Comparison of ENCODE assay signal across 8 mouse cellular contexts in genomic region chr15:86212193-86212592, GRCm38 (mm10). TPM values are rescaled to one million over a fixed set of nuclear protein-coding genes. Genes with fewer than 3 reads are reported as not detected.
DNase-seq lines count a peak whose midpoint lies in the region; ATAC-seq and TF ChIP-seq lines count a peak whose summit lies in the region.
"Not testable (repeated sequence)": the region's sequence is repeated elsewhere in the genome, so short reads cannot be mapped to it uniquely, and the experiment has no call there.

No protein-coding gene starts in this region.

- H3K27me3 ChIP-seq in G1E (ENCODE audit: insufficient read depth, low read length); cerebellum, adult 2 months (ENCODE audit: control insufficient read depth, insufficient read depth, low read length); liver, embryonic 12.5 days (replicated peaks); liver, embryonic 15.5 days; megakaryocyte, embryonic 14.5 days (replicated peaks); myocyte (ENCODE audit: control insufficient read depth, insufficient read depth, insufficient read length): not testable (repeated sequence)

- peak overlapping the region; percentile 8; the same call in 1 of the 2 replicates for H3K4me3 ChIP-seq in G1E (ENCODE audit: low read depth, low read length)
- H3K4me3 ChIP-seq in cerebellum, adult 2 months (replicated peaks; ENCODE audit: insufficient read depth, low read depth, low read length), result peak overlapping the region; percentile 15
- H3K4me3 ChIP-seq in liver, embryonic 12.5 days; myocyte: not testable (repeated sequence)
- 0 out of 2 replicates have a peak overlapping the region, but pooled peaks have one; percentile 4 for H3K4me3 ChIP-seq in liver, embryonic 15.5 days (replicated peaks)
- H3K4me3 ChIP-seq in megakaryocyte, embryonic 14.5 days (replicated peaks), result peak overlapping the region; percentile 90

- not testable (repeated sequence) for H3K27ac ChIP-seq in cerebellum, adult 2 months (ENCODE audit: insufficient read depth, low read length); liver, embryonic 12.5 days; liver, embryonic 15.5 days (replicated peaks)

- H3K4me1 ChIP-seq in G1E (ENCODE audit: insufficient read depth, low read depth, low read length), result peaks cover 32% of the 10 kb centered on the region
- peaks cover 12% of the 10 kb centered on the region; the same call in 1 of the 2 replicates for H3K4me1 ChIP-seq in cerebellum, adult 2 months (ENCODE audit: control insufficient read depth, insufficient read depth, low read length)
- H3K4me1 ChIP-seq in liver, embryonic 12.5 days, result peaks cover 31% of the 10 kb centered on the region
- peaks cover 34% of the 10 kb centered on the region for H3K4me1 ChIP-seq in liver, embryonic 15.5 days (replicated peaks)
- H3K4me1 ChIP-seq in megakaryocyte, embryonic 14.5 days, result peaks cover 67% of the 10 kb centered on the region

- not testable (repeated sequence) for TF ChIP-seq POLR2A in cerebellum, adult 2 months (IDR thresholded peaks at IDR 0.05; ENCODE audit: borderline replicate concordance, insufficient read depth, low read length); myocyte (IDR thresholded peaks at IDR 0.05; ENCODE audit: insufficient read length, low read depth)

- DNase-seq in G1E (ENCODE audit: low spot score); cerebellum, adult 2 months: not testable (repeated sequence)
- DNase-seq in layer of hippocampus, adult 9-11 months, result peak; percentile 75

- H3K9ac ChIP-seq in liver, embryonic 12.5 days; liver, embryonic 15.5 days: not testable (repeated sequence)

- WGBS in cerebellum, adult 2 months, result 83% methylated on average over 5 of the region's 5 CpGs
- WGBS in liver, embryonic 12.5 days (ENCODE audit: insufficient replicate concordance), result 72% methylated on average over 5 of the region's 5 CpGs
- 55% methylated on average over 5 of the region's 5 CpGs for WGBS in liver, embryonic 15.5 days (ENCODE audit: insufficient replicate concordance)

- not testable (repeated sequence) for ATAC-seq in G1E (ENCODE audit: extremely low read depth, insufficient number of reproducible peaks, low FRiP score, poor library complexity, severe bottlenecking); liver, embryonic 12.5 days; liver, embryonic 15.5 days (ENCODE audit: insufficient read depth)
- peak; percentile 55 for ATAC-seq in granulocyte monocyte progenitor cell, adult 5-6 weeks (replicated peaks; ENCODE audit: poor library complexity, severe bottlenecking)

- peaks cover 46% of the 10 kb centered on the region for H3K36me3 ChIP-seq in G1E (replicated peaks)
- peaks cover 15% of the 10 kb centered on the region; the same call in 1 of the 2 replicates for H3K36me3 ChIP-seq in liver, embryonic 12.5 days
- not testable (repeated sequence) for H3K36me3 ChIP-seq in liver, embryonic 15.5 days (replicated peaks); myocyte (ENCODE audit: control insufficient read depth, insufficient read depth)
- H3K36me3 ChIP-seq in megakaryocyte, embryonic 14.5 days (replicated peaks; ENCODE audit: low read length), result peaks cover 47% of the 10 kb centered on the region

- not testable (repeated sequence) for H3K9me3 ChIP-seq in G1E (replicated peaks); liver, embryonic 12.5 days (replicated peaks); liver, embryonic 15.5 days (replicated peaks); megakaryocyte, embryonic 14.5 days

- H3K4me2 ChIP-seq in liver, embryonic 12.5 days, result peak overlapping the region; percentile 97
- H3K4me2 ChIP-seq in liver, embryonic 15.5 days, result peak overlapping the region; percentile 23
- peak overlapping the region; percentile 3 for H3K4me2 ChIP-seq in myocyte (ENCODE audit: low read depth)

- TF ChIP-seq CTCF in G1E (IDR thresholded peaks at IDR 0.05; ENCODE audit: low read depth, low read length); cerebellum, adult 2 months (IDR thresholded peaks at IDR 0.05; ENCODE audit: borderline replicate concordance, insufficient read depth, low read depth, low read length): not testable (repeated sequence)

- H3K79me2 ChIP-seq in myocyte (ENCODE audit: control insufficient read depth, insufficient read depth), result peaks cover 26% of the 10 kb centered on the region

- H3ac ChIP-seq in myocyte (ENCODE audit: control insufficient read depth, insufficient read length), result not testable (repeated sequence)

RNA-seq across cellular contexts. Expression of gene Tbc1d22a, which starts 2.1 kb away (rescaled TPM):
- total RNA-seq in G1E (2014; fragmentation: Nextera tagmentation) (7.4 and 11.9 TPM in 2 replicates), G1E (2017) (13.6 and 16.0 TPM in 2 replicates)
- polyA plus RNA-seq in G1E (2012) (8.8 and 11.5 TPM in 2 replicates), myocyte (2012; fragmentation: generic; extraction: Trizol) (30.5 TPM)
- polyA plus RNA-seq in cerebellum, adult 2 months (2012; rRNA removed), result 23.0 and 23.3 TPM in 2 replicates
- 18.6 and 18.8 TPM in 2 replicates for total RNA-seq in granulocyte monocyte progenitor cell, adult 5-6 weeks (2014; fragmentation: Nextera tagmentation)
- 26.5 and 46.7 TPM in 2 replicates for total RNA-seq in granulocyte monocyte progenitor cell, adult 5-6 weeks (2017)
- 8.8 and 9.2 TPM in 2 replicates for polyA plus RNA-seq in liver, embryonic 12.5 days (2016; fragmentation: Nextera tagmentation; extraction: Ambion mirVana)
- 6.6 and 8.3 TPM in 2 replicates for polyA plus RNA-seq in liver, embryonic 15.5 days (2015; fragmentation: Nextera tagmentation; extraction: Ambion mirVana)
- polyA plus RNA-seq in megakaryocyte, embryonic 14.5 days (2012; ENCODE audit: insufficient read depth, low replicate concordance), result 14.3 and 16.7 TPM in 2 replicates

RNA-seq across cellular contexts. Expression of gene Cerk, which starts 26.3 kb away (rescaled TPM):
- total RNA-seq in G1E (2014; fragmentation: Nextera tagmentation) (0.19 TPM in 1 of 2 replicates, not detected in the other), G1E (2017) (0.06 and 0.22 TPM in 2 replicates)
- polyA plus RNA-seq in G1E (2012) (0.01 and 0.02 TPM in 2 replicates), myocyte (2012; fragmentation: generic; extraction: Trizol) (13.8 TPM)
- 152 and 159 TPM in 2 replicates for polyA plus RNA-seq in cerebellum, adult 2 months (2012; rRNA removed)
- 26.3 and 29.8 TPM in 2 replicates for total RNA-seq in granulocyte monocyte progenitor cell, adult 5-6 weeks (2014; fragmentation: Nextera tagmentation)
- 41.4 and 47.9 TPM in 2 replicates for total RNA-seq in granulocyte monocyte progenitor cell, adult 5-6 weeks (2017)
- 5.7 and 5.9 TPM in 2 replicates for polyA plus RNA-seq in liver, embryonic 12.5 days (2016; fragmentation: Nextera tagmentation; extraction: Ambion mirVana)
- polyA plus RNA-seq in liver, embryonic 15.5 days (2015; fragmentation: Nextera tagmentation; extraction: Ambion mirVana), result 4.1 and 4.8 TPM in 2 replicates
- polyA plus RNA-seq in megakaryocyte, embryonic 14.5 days (2012; ENCODE audit: insufficient read depth, low replicate concordance), result 52.5 and 70.1 TPM in 2 replicates

Comparison
In these comparisons a context has a peak if more than half of its experiments do, and no peak if none do; other contexts are left out.
1. H3K4me2 ChIP-seq: peak in every context shown above with its lines; median percentile 97 in liver, embryonic 12.5 days; 23 in liver, embryonic 15.5 days; 3 in myocyte.